In genomic region chr13:72632361-72632760, GRCm38 (mm10) we compare ENCODE assay signal across 9 mouse cellular contexts. TPM values are rescaled to one million over a fixed set of nuclear protein-coding genes. Genes with fewer than 3 reads are reported as not detected.
DNase-seq lines count a peak whose midpoint lies in the region; ATAC-seq and TF ChIP-seq lines count a peak whose summit lies in the region.
"Had no signal": no experiment of that assay in that cellular context is flagged by ENCODE, and none has a peak within 500 bp of the region (broad histone marks: within the 10 kb centered on the region; RNA-seq: fewer than 3 reads in every experiment).

No protein-coding gene starts in this region.

- H3K27me3 ChIP-seq in forebrain, embryonic 14.5 days (replicated peaks; ENCODE audit: control insufficient read depth, insufficient read depth, low read length) = peaks cover 94% of the 10 kb centered on the region
- peaks cover 77% of the 10 kb centered on the region for H3K27me3 ChIP-seq in forebrain, embryonic 16.5 days (replicated peaks; ENCODE audit: control insufficient read depth, insufficient read depth, low read length)
- peaks cover 92% of the 10 kb centered on the region for H3K27me3 ChIP-seq in lung, embryonic 14.5 days (ENCODE audit: insufficient read depth, low read length)
- peaks cover 99% of the 10 kb centered on the region for H3K27me3 ChIP-seq in midbrain, embryonic 10.5 days (ENCODE audit: low read depth, poor library complexity, severe bottlenecking)
- H3K27me3 ChIP-seq in stomach, postnatal 0 days (ENCODE audit: control insufficient read depth, insufficient read depth, low read length) = peaks cover 19% of the 10 kb centered on the region; the same call in 1 of the 2 replicates

- H3K4me2 ChIP-seq in forebrain, embryonic 14.5 days (ENCODE audit: low read length) = no peak overlapping the region; the same call in 1 of the 2 replicates
- H3K4me2 ChIP-seq in forebrain, embryonic 16.5 days (ENCODE audit: low read length) = no peak overlapping the region
- H3K4me2 ChIP-seq in lung, embryonic 14.5 days = peak overlapping the region; percentile 79
- H3K4me2 ChIP-seq in stomach, postnatal 0 days (replicated peaks; ENCODE audit: low read depth) = peak overlapping the region; percentile 44

- no peak overlapping the region for H3K9ac ChIP-seq in forebrain, embryonic 14.5 days (ENCODE audit: low read length)
- H3K9ac ChIP-seq in forebrain, embryonic 16.5 days (replicated peaks; ENCODE audit: low read depth, low read length) = no peak overlapping the region
- peak overlapping the region; percentile 80 for H3K9ac ChIP-seq in lung, embryonic 14.5 days
- H3K9ac ChIP-seq in stomach, postnatal 0 days (ENCODE audit: low read length) = 0 out of 2 replicates have a peak overlapping the region, but pooled peaks have one; percentile 53

- ATAC-seq in forebrain, embryonic 14.5 days = no peak
- ATAC-seq in forebrain, embryonic 16.5 days = no peak
- no peak for ATAC-seq in lung, embryonic 14.5 days (ENCODE audit: insufficient read depth)
- ATAC-seq in stomach, postnatal 0 days (ENCODE audit: low FRiP score, low TSS enrichment) = no peak

- WGBS in forebrain, embryonic 14.5 days = 4% methylated on average over 6 of the region's 6 CpGs
- WGBS in forebrain, embryonic 16.5 days = 5% methylated on average over 6 of the region's 6 CpGs
- whole genome bisulfite sequencing in lung, embryonic 14.5 days = 10% methylated on average over 6 of the region's 6 CpGs
- 3% methylated on average over 6 of the region's 6 CpGs for WGBS in midbrain, embryonic 10.5 days
- WGBS in stomach, postnatal 0 days = 27% methylated on average over 6 of the region's 6 CpGs

- TF ChIP-seq CTCF in lung, embryonic 14.5 days (IDR thresholded peaks at IDR 0.05; ENCODE audit: low read depth) = no peak
- TF ChIP-seq CTCF in stomach, postnatal 0 days (IDR thresholded peaks at IDR 0.05; ENCODE audit: low read depth) = no peak

- no peak for DNase-seq in forebrain, embryonic 14.5 days (ENCODE audit: low spot score)
- DNase-seq in lung, embryonic 14.5 days = no peak
- no peak for DNase-seq in lung, postnatal 10 days
- peak; percentile 31 for DNase-seq in midbrain, embryonic 10.5 days (ENCODE audit: low spot score)
- DNase-seq in stomach, postnatal 0 days (ENCODE audit: low spot score) = no peak
- DNase-seq in frontal cortex, postnatal 10 days (ENCODE audit: low spot score in 2 of 2) = no peak
- DNase-seq in urinary bladder, postnatal 36 days (ENCODE audit: low spot score in 2 of 2) = no peak

- H3K9me3 ChIP-seq in forebrain, embryonic 14.5 days (replicated peaks; ENCODE audit: control insufficient read depth, low read length) = no peaks in the 10 kb centered on the region
- H3K9me3 ChIP-seq in forebrain, embryonic 16.5 days (ENCODE audit: control insufficient read depth, low read length) = no peaks in the 10 kb centered on the region
- H3K9me3 ChIP-seq in lung, embryonic 14.5 days (ENCODE audit: low read depth, low read length) = no peaks in the 10 kb centered on the region
- no peaks in the 10 kb centered on the region for H3K9me3 ChIP-seq in midbrain, embryonic 10.5 days (replicated peaks)
- H3K9me3 ChIP-seq in stomach, postnatal 0 days (ENCODE audit: control insufficient read depth, low read length) = no peaks in the 10 kb centered on the region

- H3K4me1 ChIP-seq in forebrain, embryonic 14.5 days (ENCODE audit: control insufficient read depth, insufficient read depth, low read length) = peaks cover 10% of the 10 kb centered on the region
- H3K4me1 ChIP-seq in forebrain, embryonic 16.5 days (replicated peaks; ENCODE audit: control insufficient read depth, insufficient read depth, low read length) = peaks cover 22% of the 10 kb centered on the region
- no peaks in the 10 kb centered on the region for H3K4me1 ChIP-seq in lung, embryonic 14.5 days (ENCODE audit: insufficient read depth)
- peaks cover 90% of the 10 kb centered on the region for H3K4me1 ChIP-seq in midbrain, embryonic 10.5 days
- no peaks in the 10 kb centered on the region for H3K4me1 ChIP-seq in stomach, postnatal 0 days (replicated peaks; ENCODE audit: control insufficient read depth, insufficient read depth)

- no peak for TF ChIP-seq EP300 in stomach, postnatal 0 days (optimal IDR thresholded peaks at IDR 0.05)

- H3K4me3 ChIP-seq in forebrain, embryonic 14.5 days (ENCODE audit: low read depth, low read length) = 0 out of 2 replicates have a peak overlapping the region, but pooled peaks have one; percentile 3
- no peak overlapping the region for H3K4me3 ChIP-seq in forebrain, embryonic 16.5 days (replicated peaks; ENCODE audit: low read length)
- H3K4me3 ChIP-seq in lung, embryonic 14.5 days (ENCODE audit: low read depth, low read length) = peak overlapping the region; percentile 58
- peak overlapping the region; percentile 91 for H3K4me3 ChIP-seq in midbrain, embryonic 10.5 days
- H3K4me3 ChIP-seq in stomach, postnatal 0 days (ENCODE audit: low read depth, low read length) = peak overlapping the region; percentile 53
- H3K4me3 ChIP-seq: left cerebral cortex, adult 2 months had no signal

- H3K36me3 ChIP-seq in forebrain, embryonic 14.5 days (ENCODE audit: control insufficient read depth, insufficient read depth, low read length) = no peaks in the 10 kb centered on the region
- no peaks in the 10 kb centered on the region for H3K36me3 ChIP-seq in forebrain, embryonic 16.5 days (ENCODE audit: control insufficient read depth, insufficient read depth)
- peaks cover 11% of the 10 kb centered on the region; the same call in 1 of the 2 replicates for H3K36me3 ChIP-seq in lung, embryonic 14.5 days (ENCODE audit: insufficient read depth)
- H3K36me3 ChIP-seq in midbrain, embryonic 10.5 days = peaks cover 31% of the 10 kb centered on the region
- no peaks in the 10 kb centered on the region for H3K36me3 ChIP-seq in stomach, postnatal 0 days (ENCODE audit: control insufficient read depth, insufficient read depth, low read length)

- H3K27ac ChIP-seq in forebrain, embryonic 14.5 days (ENCODE audit: low read depth, low read length) = no peak overlapping the region
- no peak overlapping the region for H3K27ac ChIP-seq in forebrain, embryonic 16.5 days (ENCODE audit: low read length)
- H3K27ac ChIP-seq in lung, embryonic 14.5 days (ENCODE audit: low read depth) = 0 out of 2 replicates have a peak overlapping the region, but pooled peaks have one; percentile 54
- H3K27ac ChIP-seq in midbrain, embryonic 10.5 days (replicated peaks) = peak overlapping the region; percentile 98
- no peak overlapping the region for H3K27ac ChIP-seq in stomach, postnatal 0 days (replicated peaks)
- H3K27ac ChIP-seq: left cerebral cortex, adult 2 months had no signal

RNA-seq across cellular contexts. Expression of gene Irx2, which starts 3.7 kb away (rescaled TPM):
- polyA plus RNA-seq in forebrain, embryonic 14.5 days (2014; fragmentation: Nextera tagmentation; extraction: Ambion mirVana) = 1.9 and 2.4 TPM in 2 replicates
- 0.30 and 1.7 TPM in 2 replicates for polyA plus RNA-seq in forebrain, embryonic 16.5 days (2015; fragmentation: Nextera tagmentation; extraction: Ambion mirVana)
- polyA plus RNA-seq in lung, embryonic 14.5 days (2014; fragmentation: Nextera tagmentation; extraction: Ambion mirVana) = 32.5 and 38.7 TPM in 2 replicates
- polyA plus RNA-seq in midbrain, embryonic 10.5 days (2016; fragmentation: Nextera tagmentation; extraction: Ambion mirVana) = 26.8 and 28.1 TPM in 2 replicates
- polyA plus RNA-seq in stomach, postnatal 0 days (2015; fragmentation: Nextera tagmentation; extraction: Ambion mirVana) = 11.1 and 12.5 TPM in 2 replicates

Comparison
In these comparisons a context has a peak if more than half of its experiments do, and no peak if none do; other contexts are left out.
1. H3K27ac ChIP-seq: peak in lung, embryonic 14.5 days (single experiment) and midbrain, embryonic 10.5 days (single experiment); none in forebrain, embryonic 14.5 days (single experiment), forebrain, embryonic 16.5 days (single experiment) and stomach, postnatal 0 days (single experiment).
2. H3K4me2 ChIP-seq: peak in lung, embryonic 14.5 days (single experiment) and stomach, postnatal 0 days (single experiment); none in forebrain, embryonic 14.5 days (single experiment) and forebrain, embryonic 16.5 days (single experiment).
3. H3K9ac ChIP-seq: peak in lung, embryonic 14.5 days (single experiment) and stomach, postnatal 0 days (single experiment); none in forebrain, embryonic 14.5 days (single experiment) and forebrain, embryonic 16.5 days (single experiment).